Comparison of ENCODE assay signal across 24 mouse cellular contexts in the genomic region with DNA sequence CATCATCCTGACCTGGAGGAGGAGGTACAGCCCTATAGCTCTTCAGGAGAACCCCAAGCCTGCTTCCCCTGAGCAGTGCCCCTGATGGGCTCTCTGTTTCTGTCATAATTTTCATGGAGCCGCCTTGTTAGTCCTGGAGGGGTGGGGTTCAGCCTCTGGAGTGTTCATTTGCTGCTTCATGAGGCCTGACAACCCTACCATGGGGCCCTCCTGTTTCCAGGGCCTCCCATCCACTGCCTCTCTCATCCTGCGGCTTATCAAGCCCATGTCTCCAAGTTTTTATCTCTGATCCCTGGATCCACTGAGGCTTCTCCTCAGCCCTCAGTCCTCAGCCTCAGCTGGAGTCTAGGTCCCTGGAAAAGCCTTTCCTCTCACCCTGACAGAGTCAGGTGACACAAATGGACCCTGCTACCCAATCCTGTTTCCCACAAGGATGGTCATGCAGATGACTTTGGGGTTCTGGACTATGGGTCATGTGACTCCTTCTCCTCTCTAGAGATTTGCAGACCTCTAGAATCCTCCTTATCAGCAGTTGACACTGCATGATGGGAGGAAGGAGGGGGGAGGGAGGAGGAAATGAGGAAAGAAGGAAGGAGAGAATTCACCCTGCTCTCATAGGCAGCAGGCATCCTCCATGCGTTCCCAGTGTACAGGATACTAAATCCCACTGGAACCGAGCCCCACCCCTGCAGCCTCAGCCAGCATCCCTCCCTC. TPM values are rescaled to one million over a fixed set of nuclear protein-coding genes. Genes with fewer than 3 reads are reported as not detected.
A peak's percentile ranks its signal among the peaks of the same experiment; 100 is the strongest.
DNase-seq lines count a peak whose midpoint lies in the region; ATAC-seq and TF ChIP-seq lines count a peak whose summit lies in the region.
"Had no signal": no experiment of that assay in that cellular context is flagged by ENCODE, and none has a peak within 500 bp of the region (broad histone marks: within the 10 kb centered on the region; RNA-seq: fewer than 3 reads in every experiment).

No protein-coding gene starts in this region.

- TF ChIP-seq EP300 in stomach, postnatal 0 days (optimal IDR thresholded peaks at IDR 0.05): no peak

- no peak for DNase-seq in stomach, postnatal 0 days (ENCODE audit: low spot score)
- peak; percentile 54 for DNase-seq in c-Kit-positive CD71-positive TER-119-positive erythroid progenitor cells, embryonic 14.5 days (ENCODE audit: low spot score)
- no peak for DNase-seq in left cerebral cortex, adult 8-10 months (ENCODE audit: low spot score in 2 of 2)
- no peak for DNase-seq in layer of hippocampus, adult 18-20 months (ENCODE audit: low spot score in 2 of 2)
- DNase-seq in urinary bladder, adult 2 months (ENCODE audit: low spot score): no peak
- DNase-seq: adrenal gland, postnatal 25 days; cerebellum, adult 2 months; gastrocnemius, postnatal 36 days; heart, postnatal 4 days; kidney, adult 2 months; kidney, postnatal 25 days; lung, embryonic 14.5 days; lung, postnatal 36 days; thymus, adult 18-20 months had no signal

- TF ChIP-seq CTCF in stomach, postnatal 0 days (IDR thresholded peaks at IDR 0.05; ENCODE audit: low read depth): no peak

- H3K9ac ChIP-seq in stomach, embryonic 14.5 days (replicated peaks; ENCODE audit: low read depth, low read length): no peak overlapping the region
- H3K9ac ChIP-seq in stomach, postnatal 0 days (ENCODE audit: low read length): no peak overlapping the region
- 0 out of 2 replicates have a peak overlapping the region, but pooled peaks have one; percentile 4 for H3K9ac ChIP-seq in liver, embryonic 15.5 days
- H3K9ac ChIP-seq: forebrain, embryonic 15.5 days; heart, embryonic 15.5 days; hindbrain, embryonic 15.5 days; limb, embryonic 12.5 days; lung, embryonic 14.5 days; neural tube, embryonic 13.5 days had no signal

- H3K27me3 ChIP-seq in stomach, embryonic 14.5 days (ENCODE audit: control insufficient read depth, insufficient read depth, low read length): no peaks in the 10 kb centered on the region
- no peaks in the 10 kb centered on the region for H3K27me3 ChIP-seq in stomach, postnatal 0 days (ENCODE audit: control insufficient read depth, insufficient read depth, low read length)
- H3K27me3 ChIP-seq in liver, embryonic 15.5 days: peaks cover 10% of the 10 kb centered on the region
- H3K27me3 ChIP-seq: forebrain, embryonic 15.5 days; heart, embryonic 15.5 days; hindbrain, embryonic 15.5 days had no signal

- 0 out of 2 replicates have a peak, but pooled peaks have one; percentile 42 for ATAC-seq in stomach, embryonic 14.5 days (ENCODE audit: insufficient number of reproducible peaks, insufficient read depth, low FRiP score, low read depth)
- no peak for ATAC-seq in stomach, postnatal 0 days (ENCODE audit: low FRiP score, low TSS enrichment)
- ATAC-seq in liver, embryonic 15.5 days (ENCODE audit: insufficient read depth): peak; percentile 84
- ATAC-seq: forebrain, embryonic 15.5 days had no signal

- no peaks in the 10 kb centered on the region for H3K36me3 ChIP-seq in stomach, embryonic 14.5 days (ENCODE audit: control insufficient read depth, insufficient read depth, low read length)
- H3K36me3 ChIP-seq in stomach, postnatal 0 days (ENCODE audit: control insufficient read depth, insufficient read depth, low read length): no peaks in the 10 kb centered on the region
- H3K36me3 ChIP-seq in liver, embryonic 15.5 days (replicated peaks): no peaks in the 10 kb centered on the region
- H3K36me3 ChIP-seq: forebrain, embryonic 15.5 days; heart, embryonic 15.5 days; hindbrain, embryonic 15.5 days; limb, embryonic 12.5 days; neural tube, embryonic 13.5 days had no signal

- WGBS in stomach, embryonic 14.5 days: 44% methylated on average over 4 of the region's 4 CpGs
- 49% methylated on average over 4 of the region's 4 CpGs for WGBS in stomach, postnatal 0 days
- 20% methylated on average over 4 of the region's 4 CpGs for WGBS in liver, embryonic 15.5 days (ENCODE audit: insufficient replicate concordance)

- no peaks in the 10 kb centered on the region for H3K9me3 ChIP-seq in stomach, embryonic 14.5 days (ENCODE audit: control insufficient read depth, low read depth, low read length)
- H3K9me3 ChIP-seq in stomach, postnatal 0 days (ENCODE audit: control insufficient read depth, low read length): no peaks in the 10 kb centered on the region
- H3K9me3 ChIP-seq in liver, embryonic 15.5 days (replicated peaks): no peaks in the 10 kb centered on the region
- H3K9me3 ChIP-seq: forebrain, embryonic 15.5 days; heart, embryonic 15.5 days; hindbrain, embryonic 15.5 days; limb, embryonic 12.5 days; neural tube, embryonic 13.5 days had no signal

- H3K4me1 ChIP-seq in stomach, embryonic 14.5 days (ENCODE audit: control insufficient read depth, insufficient read depth, low read length): no peaks in the 10 kb centered on the region; the same call in 1 of the 2 replicates
- H3K4me1 ChIP-seq in stomach, postnatal 0 days (replicated peaks; ENCODE audit: control insufficient read depth, insufficient read depth): no peaks in the 10 kb centered on the region
- peaks cover 30% of the 10 kb centered on the region for H3K4me1 ChIP-seq in liver, embryonic 15.5 days (replicated peaks)
- H3K4me1 ChIP-seq: forebrain, embryonic 15.5 days; hindbrain, embryonic 15.5 days had no signal

- H3K4me3 ChIP-seq in stomach, embryonic 14.5 days (ENCODE audit: low read depth, low read length): no peak overlapping the region
- H3K4me3 ChIP-seq in stomach, postnatal 0 days (ENCODE audit: low read depth, low read length): no peak overlapping the region
- H3K4me3 ChIP-seq in liver, embryonic 15.5 days (replicated peaks): 0 out of 2 replicates have a peak overlapping the region, but pooled peaks have one; percentile 14
- H3K4me3 ChIP-seq: forebrain, embryonic 15.5 days; heart, embryonic 15.5 days; hindbrain, embryonic 15.5 days; limb, embryonic 12.5 days; neural tube, embryonic 13.5 days had no signal

- no peak overlapping the region for H3K27ac ChIP-seq in stomach, embryonic 14.5 days (ENCODE audit: low read length)
- H3K27ac ChIP-seq in stomach, postnatal 0 days (replicated peaks): no peak overlapping the region
- peak overlapping the region; percentile 64 for H3K27ac ChIP-seq in liver, embryonic 15.5 days (replicated peaks)
- H3K27ac ChIP-seq: forebrain, embryonic 15.5 days; heart, embryonic 15.5 days; hindbrain, embryonic 15.5 days; limb, embryonic 12.5 days; neural tube, embryonic 13.5 days had no signal

- H3K4me2 ChIP-seq in stomach, embryonic 14.5 days (replicated peaks; ENCODE audit: low read depth, low read length): no peak overlapping the region
- no peak overlapping the region for H3K4me2 ChIP-seq in stomach, postnatal 0 days (replicated peaks; ENCODE audit: low read depth)
- H3K4me2 ChIP-seq in liver, embryonic 15.5 days: peak overlapping the region; percentile 49
- H3K4me2 ChIP-seq: forebrain, embryonic 15.5 days; heart, embryonic 15.5 days; hindbrain, embryonic 15.5 days; limb, embryonic 12.5 days; lung, embryonic 14.5 days; midbrain, embryonic 11.5 days; neural tube, embryonic 13.5 days had no signal

RNA-seq across cellular contexts. Expression of a gene that starts 59.3 kb away (rescaled TPM):
- 0.14 and 0.21 TPM in 2 replicates for polyA plus RNA-seq in stomach, embryonic 14.5 days (2014; fragmentation: Nextera tagmentation; extraction: Ambion mirVana)
- 0.13 and 0.25 TPM in 2 replicates for polyA plus RNA-seq in stomach, postnatal 0 days (2015; fragmentation: Nextera tagmentation; extraction: Ambion mirVana)
- 0.60 and 0.75 TPM in 2 replicates for polyA plus RNA-seq in liver, embryonic 15.5 days (2015; fragmentation: Nextera tagmentation; extraction: Ambion mirVana)
- under 1 TPM in 2 of 4 experiments, not detected in 2; 0.27 to 0.30 TPM for total RNA-seq in left cerebral cortex, adult 8-10 months (2022)
- total RNA-seq in layer of hippocampus, adult 18-20 months (2021): not detected
- 0.21 and 0.60 TPM in 2 replicates for polyA plus RNA-seq in urinary bladder, adult 2 months (2012; rRNA removed)
- total RNA-seq: layer of hippocampus, postnatal 14 days; left cerebral cortex, postnatal 10 days had no signal
- polyA plus RNA-seq: cerebellum, adult 2 months; forebrain, embryonic 15.5 days; midbrain, embryonic 11.5 days had no signal
